29 mouse cellular contexts compared by ENCODE assay signal in genomic region chr13:3850330-3850729, GRCm38 (mm10). TPM values are rescaled to one million over a fixed set of nuclear protein-coding genes. Genes with fewer than 3 reads are reported as not detected.
A peak's percentile ranks its signal among the peaks of the same experiment; 100 is the strongest.
DNase-seq lines count a peak whose midpoint lies in the region; ATAC-seq lines count a peak whose summit lies in the region.
"Had no signal": no experiment of that assay in that cellular context is flagged by ENCODE, and none has a peak within 500 bp of the region (broad histone marks: within the 10 kb centered on the region; RNA-seq: fewer than 3 reads in every experiment).

No protein-coding gene starts in this region.

- H3K27ac ChIP-seq in hindbrain, embryonic 14.5 days: no peak overlapping the region
- H3K27ac ChIP-seq: embryonic facial prominence, embryonic 13.5 days; embryonic facial prominence, embryonic 15.5 days; forebrain, embryonic 10.5 days; forebrain, embryonic 12.5 days had no signal

- no peak overlapping the region for H3K9ac ChIP-seq in hindbrain, embryonic 14.5 days
- H3K9ac ChIP-seq: embryonic facial prominence, embryonic 13.5 days; embryonic facial prominence, embryonic 15.5 days; forebrain, embryonic 12.5 days had no signal

- no peak overlapping the region for H3K4me2 ChIP-seq in hindbrain, embryonic 14.5 days (replicated peaks)
- H3K4me2 ChIP-seq: embryonic facial prominence, embryonic 13.5 days; embryonic facial prominence, embryonic 15.5 days; forebrain, embryonic 12.5 days had no signal

- WGBS in hindbrain, embryonic 14.5 days: 64% methylated on average over 1 of the region's 1 CpGs

- intact Hi-C loops in heart, postnatal 25 days (cut with DNase I): no loop called here

- H3K9me3 ChIP-seq in hindbrain, embryonic 14.5 days (ENCODE audit: control insufficient read depth, low read length): no peaks in the 10 kb centered on the region
- H3K9me3 ChIP-seq: embryonic facial prominence, embryonic 13.5 days; embryonic facial prominence, embryonic 15.5 days; forebrain, embryonic 10.5 days; forebrain, embryonic 12.5 days; G1E had no signal

- ATAC-seq in hindbrain, embryonic 14.5 days (ENCODE audit: low FRiP score): no peak
- ATAC-seq: activated CD4-positive, CD25-positive, alpha-beta regulatory T cell, adult 4 months; forebrain, embryonic 14.5 days; forebrain, embryonic 16.5 days; Patski had no signal

- H3K36me3 ChIP-seq in hindbrain, embryonic 14.5 days (replicated peaks; ENCODE audit: control insufficient read depth, insufficient read depth): no peaks in the 10 kb centered on the region
- H3K36me3 ChIP-seq: embryonic facial prominence, embryonic 13.5 days; embryonic facial prominence, embryonic 15.5 days; forebrain, embryonic 10.5 days; forebrain, embryonic 12.5 days; G1E had no signal

- DNase-seq in heart, adult 11 months: peak; percentile 62
- no peak for DNase-seq in heart, postnatal 25 days (ENCODE audit: low spot score)
- DNase-seq in ES-CJ7 (ENCODE audit: low read depth, low spot score): peak; percentile 33
- DNase-seq in R1 (ENCODE audit: low read depth, low spot score): peak; percentile 54
- DNase-seq in hindbrain, embryonic 14.5 days (ENCODE audit: low spot score): no peak
- DNase-seq in cerebellum, adult 11 months: no peak
- DNase-seq: adrenal gland, adult 8-10 months; adrenal gland, postnatal 14 days; adrenal gland, postnatal 36 days; cerebellum, adult 18-20 months; cerebellum, adult 8-10 months; cerebellum, adult 9-11 months; cerebellum, postnatal 14 days; cerebellum, postnatal 36 days had no signal

- no peak overlapping the region for H3K4me3 ChIP-seq in hindbrain, embryonic 14.5 days (replicated peaks; ENCODE audit: low read length)
- H3K4me3 ChIP-seq: embryonic facial prominence, embryonic 13.5 days; embryonic facial prominence, embryonic 15.5 days; erythroblast, embryonic 14.5 days; forebrain, embryonic 10.5 days; forebrain, embryonic 12.5 days had no signal

- no peaks in the 10 kb centered on the region for H3K4me1 ChIP-seq in hindbrain, embryonic 14.5 days (replicated peaks; ENCODE audit: control insufficient read depth, insufficient read depth, low read length)
- H3K4me1 ChIP-seq: embryonic facial prominence, embryonic 13.5 days; embryonic facial prominence, embryonic 15.5 days; forebrain, embryonic 10.5 days; forebrain, embryonic 12.5 days had no signal

- no peaks in the 10 kb centered on the region for H3K27me3 ChIP-seq in hindbrain, embryonic 14.5 days (ENCODE audit: control insufficient read depth, insufficient read depth, low read length)
- H3K27me3 ChIP-seq: embryonic facial prominence, embryonic 13.5 days; embryonic facial prominence, embryonic 15.5 days; forebrain, embryonic 12.5 days; Patski had no signal

RNA-seq across cellular contexts. Expression of gene Calm5, which starts 3.6 kb away (rescaled TPM):
- not detected for total RNA-seq in heart, postnatal 25 days (2021)
- not detected in 2 replicates for polyA plus RNA-seq in hindbrain, embryonic 14.5 days (2014; fragmentation: Nextera tagmentation; extraction: Ambion mirVana)
- total RNA-seq: adrenal gland, adult 18-20 months; adrenal gland, adult 8-10 months; adrenal gland, postnatal 14 days; adrenal gland, postnatal 36 days; common myeloid progenitor, adult 5-6 weeks; G1E had no signal
- polyA plus RNA-seq: activated CD4-positive, CD25-positive, alpha-beta regulatory T cell, adult 4 months; C2C12; embryonic facial prominence, embryonic 11.5 days; embryonic facial prominence, embryonic 13.5 days; erythroblast, embryonic 14.5 days; forebrain, embryonic 10.5 days; forebrain, embryonic 12.5 days; forebrain, embryonic 14.5 days; forebrain, embryonic 16.5 days; frontal cortex, adult 2 months; G1E; Patski had no signal

RNA-seq across cellular contexts. Expression of gene Calm4, which starts 12.8 kb away (rescaled TPM):
- not detected for total RNA-seq in heart, postnatal 25 days (2021)
- polyA plus RNA-seq in hindbrain, embryonic 14.5 days (2014; fragmentation: Nextera tagmentation; extraction: Ambion mirVana): not detected in 2 replicates
- total RNA-seq: adrenal gland, adult 18-20 months; adrenal gland, adult 8-10 months; adrenal gland, postnatal 14 days; adrenal gland, postnatal 36 days; G1E had no signal
- polyA plus RNA-seq: activated CD4-positive, CD25-positive, alpha-beta regulatory T cell, adult 4 months; C2C12; embryonic facial prominence, embryonic 11.5 days; erythroblast, embryonic 14.5 days; forebrain, embryonic 10.5 days; forebrain, embryonic 12.5 days; forebrain, embryonic 14.5 days; forebrain, embryonic 16.5 days; frontal cortex, adult 2 months; G1E; Patski had no signal

RNA-seq across cellular contexts. Expression of gene Calml3, which starts 46.2 kb away (rescaled TPM):
- total RNA-seq in heart, postnatal 25 days (2021): not detected
- polyA plus RNA-seq in hindbrain, embryonic 14.5 days (2014; fragmentation: Nextera tagmentation; extraction: Ambion mirVana): not detected in 2 replicates
- total RNA-seq: adrenal gland, postnatal 14 days; common myeloid progenitor, adult 5-6 weeks had no signal
- polyA plus RNA-seq: activated CD4-positive, CD25-positive, alpha-beta regulatory T cell, adult 4 months; erythroblast, embryonic 14.5 days; forebrain, embryonic 10.5 days; forebrain, embryonic 12.5 days; forebrain, embryonic 14.5 days; forebrain, embryonic 16.5 days; frontal cortex, adult 2 months; G1E had no signal

Comparison
In these comparisons a context has a peak if more than half of its experiments do, and no peak if none do; other contexts are left out.
1. DNase-seq: peak in heart, adult 11 months (single experiment), ES-CJ7 (single experiment) and R1 (single experiment); none in heart, postnatal 25 days (single experiment), hindbrain, embryonic 14.5 days (single experiment) and cerebellum, adult 11 months (single experiment).